Comparison of ENCODE assay signal across 1 mouse cellular context in genomic region chr17:56829795-56830194, GRCm38 (mm10).
TF ChIP-seq lines count a peak whose summit lies in the region.

No protein-coding gene starts in this region.

TF ChIP-seq in MEL, 35 proteins besides CTCF, POLR2A, EP300 and RAD21:
- TF ChIP-seq NRF1 (IDR thresholded peaks at IDR 0.05; ENCODE audit: insufficient read depth, low read depth, low read length, poor library complexity, severe bottlenecking), result peak; percentile 63
- TF ChIP-seq CHD1 (IDR thresholded peaks at IDR 0.05; ENCODE audit: low read depth, low read length), result no peak
- peak; percentile 34; the same call in 1 of the 2 replicates for TF ChIP-seq SIN3A (IDR thresholded peaks at IDR 0.05; ENCODE audit: low read length)
